Mouse (Mus musculus): ENCODE results near the gene Ep400. TPM values are rescaled to one million over a fixed set of nuclear protein-coding genes. Genes with fewer than 3 reads are reported as not detected.

Gene Ep400
- polyA plus RNA-seq, 1 experiment from 2014 or later, result 45.6 TPM

DNA sequence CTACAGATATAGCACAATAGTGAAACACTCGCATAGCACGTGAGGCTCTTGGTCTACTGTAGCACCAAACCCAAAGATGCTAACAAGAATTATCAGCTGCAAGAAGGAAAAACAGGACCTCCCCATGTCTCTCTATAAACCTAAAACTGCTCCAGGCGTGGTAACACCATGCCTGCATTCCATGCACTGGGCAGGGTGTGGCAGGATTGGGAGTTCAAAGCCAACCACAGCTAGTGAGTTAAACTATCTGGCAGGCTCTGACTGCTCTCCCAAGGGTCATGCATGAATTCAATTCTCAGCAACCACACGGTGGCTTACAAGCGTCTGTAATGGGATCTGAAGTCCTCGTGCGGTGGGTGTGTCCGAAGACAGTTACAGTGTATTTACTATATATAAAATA lies 12.6 kb upstream of the Ep400 start:
- Histone ChIP-seq H3K27me3 (ENCODE audit: control insufficient read depth, insufficient read depth, low read length) (no peaks in the 10 kb centered on the region), H3K4me1 (ENCODE audit: control insufficient read depth, insufficient read depth, low read length) (0 out of 2 replicates have a peak, but pooled peaks cover 3% of the 10 kb centered on the region), H3K9ac (ENCODE audit: low read length) (no peak overlapping the region), H3K4me2 (ENCODE audit: low read depth, severe bottlenecking) (no peak overlapping the region), H3K4me3 (ENCODE audit: low read depth, low read length) (no peak overlapping the region), H3K36me3 (ENCODE audit: control insufficient read depth, insufficient read depth, low read length) (peaks cover 23% of the 10 kb centered on the region), H3K27ac (replicated peaks; ENCODE audit: low read depth, low read length) (no peak overlapping the region), H3K9me3 (ENCODE audit: control insufficient read depth, low read length) (no peaks in the 10 kb centered on the region)
- DNase-seq (ENCODE audit: low spot score) (no peak), ATAC-seq (ENCODE audit: insufficient number of reproducible peaks, low FRiP score, low TSS enrichment, low read depth) (no peak)
- WGBS, result 80% methylated on average over 8 of the region's 8 CpGs

DNA sequence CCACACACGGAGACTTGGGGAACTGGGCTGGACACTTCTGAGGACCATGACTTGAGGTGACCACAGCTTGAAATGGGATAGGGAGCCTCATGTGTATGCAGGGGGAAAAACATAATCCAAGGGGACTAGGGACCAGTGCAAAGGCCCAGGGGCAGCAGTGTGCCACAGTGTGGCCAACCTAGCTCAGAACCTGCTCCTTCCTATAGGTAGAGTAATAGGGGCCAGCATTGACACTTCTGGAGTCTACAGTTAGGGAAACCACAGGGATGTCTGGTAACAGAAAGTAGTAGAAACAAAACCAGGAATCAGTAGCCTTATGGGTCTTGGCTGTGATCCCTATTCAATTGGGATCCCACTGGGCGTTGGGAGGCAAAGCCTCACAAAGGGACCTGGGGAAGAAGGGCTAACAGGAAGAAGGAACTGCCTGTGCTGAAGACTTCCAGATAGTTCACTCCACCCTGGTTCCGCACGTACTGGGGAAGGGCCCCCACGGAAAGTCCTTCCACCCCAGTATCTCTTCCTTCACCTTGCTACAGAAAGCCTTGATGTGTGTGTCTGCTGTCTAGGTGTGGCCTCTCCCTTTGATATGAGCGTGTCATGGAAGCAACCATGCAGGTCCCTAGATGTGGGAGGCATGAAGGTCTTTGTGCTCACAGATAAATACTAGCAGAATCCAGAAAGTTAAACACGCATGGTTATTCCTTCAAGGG lies 11.2 kb upstream of the Ep400 start:
- no peak for ATAC-seq (ENCODE audit: insufficient number of reproducible peaks, low FRiP score, low TSS enrichment, low read depth)
- no peak overlapping the region for H3K27ac ChIP-seq (replicated peaks; ENCODE audit: low read depth, low read length)

DNA sequence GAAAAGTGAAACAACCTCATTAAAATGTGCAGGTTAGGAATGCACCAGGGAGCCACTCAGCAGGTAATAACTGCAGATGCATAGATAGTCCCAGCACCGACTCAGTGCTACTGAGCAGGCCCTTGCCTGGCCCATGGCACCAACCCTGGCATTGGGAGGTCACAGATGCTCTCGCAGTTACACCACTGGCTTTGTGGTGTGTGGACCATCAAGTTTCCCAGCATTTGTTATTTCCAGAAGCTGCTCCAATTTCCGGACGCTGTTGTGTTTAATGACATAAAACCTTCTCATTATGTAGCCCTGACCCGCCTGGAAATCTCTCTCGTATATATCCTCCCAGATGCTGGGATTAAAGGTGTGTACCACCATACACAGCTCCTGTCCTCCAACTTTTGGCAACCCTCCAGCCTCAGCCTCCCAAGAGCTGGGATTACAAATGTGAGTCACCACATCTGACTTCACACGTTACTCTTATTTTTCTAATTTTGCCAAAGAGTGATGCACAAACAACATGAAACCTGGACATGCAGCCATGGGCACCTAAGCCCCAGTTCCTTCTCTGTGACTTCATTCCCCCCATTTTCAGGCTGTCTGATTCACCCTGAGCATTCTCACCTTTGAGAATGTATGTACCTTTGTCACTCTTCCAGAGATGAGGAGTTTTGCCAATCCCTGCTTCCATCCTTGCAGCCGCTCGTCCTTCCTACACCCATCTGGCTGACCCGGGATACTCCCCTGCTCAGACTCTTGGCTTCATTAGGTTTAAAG lies 10.4 kb upstream of the Ep400 start:
- Histone ChIP-seq H3K27ac (replicated peaks; ENCODE audit: low read depth, low read length) (no peak overlapping the region), H3K27me3 (ENCODE audit: control insufficient read depth, insufficient read depth, low read length) (no peaks in the 10 kb centered on the region), H3K4me3 (ENCODE audit: low read depth, low read length) (peak overlapping the region; percentile 85), H3K9ac (ENCODE audit: low read length) (peak overlapping the region; percentile 78), H3K4me2 (ENCODE audit: low read depth, severe bottlenecking) (peak overlapping the region; percentile 93), H3K9me3 (ENCODE audit: control insufficient read depth, low read length) (no peaks in the 10 kb centered on the region), H3K4me1 (ENCODE audit: control insufficient read depth, insufficient read depth, low read length) (0 out of 2 replicates have a peak, but pooled peaks cover 3% of the 10 kb centered on the region), H3K36me3 (ENCODE audit: control insufficient read depth, insufficient read depth, low read length) (peaks cover 5% of the 10 kb centered on the region)
- DNase-seq (ENCODE audit: low spot score) (no peak), ATAC-seq (ENCODE audit: insufficient number of reproducible peaks, low FRiP score, low TSS enrichment, low read depth) (peak; percentile 33; the same call in 1 of the 2 replicates)
- WGBS, result 59% methylated on average over 10 of the region's 10 CpGs

More for the DNA sequence above, 11.2 kb upstream of the Ep400 start:
- H3K4me3 ChIP-seq (ENCODE audit: low read depth, low read length), result no peak overlapping the region
- no peaks in the 10 kb centered on the region for H3K27me3 ChIP-seq (ENCODE audit: control insufficient read depth, insufficient read depth, low read length)
- peaks cover 10% of the 10 kb centered on the region for H3K36me3 ChIP-seq (ENCODE audit: control insufficient read depth, insufficient read depth, low read length)
- DNase-seq (ENCODE audit: low spot score), result no peak
- no peaks in the 10 kb centered on the region for H3K9me3 ChIP-seq (ENCODE audit: control insufficient read depth, low read length)
- no peak overlapping the region for H3K4me2 ChIP-seq (ENCODE audit: low read depth, severe bottlenecking)
- WGBS, result 87% methylated on average over 7 of the region's 7 CpGs
- 0 out of 2 replicates have a peak, but pooled peaks cover 3% of the 10 kb centered on the region for H3K4me1 ChIP-seq (ENCODE audit: control insufficient read depth, insufficient read depth, low read length)
- H3K9ac ChIP-seq (ENCODE audit: low read length), result no peak overlapping the region

GRCm38 (mm10) chr5:110779998-110780760 lies 9.7 kb upstream of the Ep400 start, which contains the start of gene Pus1:
Gene Pus1, minus strand, starts transcription at chr5:110780659.
- Histone ChIP-seq H3K27ac (replicated peaks; ENCODE audit: low read depth, low read length) (no peak within 1 kb of the TSS), H3K4me1 (ENCODE audit: control insufficient read depth, insufficient read depth, low read length) (0 out of 2 replicates have a peak, but pooled peaks cover 3% of the 10 kb centered on the region), H3K27me3 (ENCODE audit: control insufficient read depth, insufficient read depth, low read length) (no peaks in the 10 kb centered on the region), H3K4me2 (ENCODE audit: low read depth, severe bottlenecking) (peak within 1 kb of the TSS; percentile 93), H3K9me3 (ENCODE audit: control insufficient read depth, low read length) (no peaks in the 10 kb centered on the region), H3K4me3 (ENCODE audit: low read depth, low read length) (peak within 1 kb of the TSS; percentile 85), H3K9ac (ENCODE audit: low read length) (peak within 1 kb of the TSS; percentile 78), H3K36me3 (ENCODE audit: control insufficient read depth, insufficient read depth, low read length) (peaks cover under 1% of the 10 kb centered on the region)
- ATAC-seq (ENCODE audit: insufficient number of reproducible peaks, low FRiP score, low TSS enrichment, low read depth), result peak; percentile 85
- DNase-seq (ENCODE audit: low spot score), result peak; percentile 94
- under 1% methylated on average over 55 of the region's 57 CpGs for WGBS

- 0 out of 2 replicates have a peak, but pooled peaks cover 3% of the 10 kb centered on the region for H3K4me1 ChIP-seq (ENCODE audit: control insufficient read depth, insufficient read depth, low read length)
- H3K27ac ChIP-seq (replicated peaks; ENCODE audit: low read depth, low read length), result no peak overlapping the region
- peak overlapping the region; percentile 78 for H3K9ac ChIP-seq (ENCODE audit: low read length)
- DNase-seq (ENCODE audit: low spot score) (no peak), ATAC-seq (ENCODE audit: insufficient number of reproducible peaks, low FRiP score, low TSS enrichment, low read depth) (no peak)
- 21% methylated on average over 15 of the region's 15 CpGs for WGBS
- no peaks in the 10 kb centered on the region for H3K27me3 ChIP-seq (ENCODE audit: control insufficient read depth, insufficient read depth, low read length)
- peak overlapping the region; percentile 93 for H3K4me2 ChIP-seq (ENCODE audit: low read depth, severe bottlenecking)
- no peaks in the 10 kb centered on the region for H3K9me3 ChIP-seq (ENCODE audit: control insufficient read depth, low read length)
- peaks cover 8% of the 10 kb centered on the region for H3K36me3 ChIP-seq (ENCODE audit: control insufficient read depth, insufficient read depth, low read length)
- peak overlapping the region; percentile 85 for H3K4me3 ChIP-seq (ENCODE audit: low read depth, low read length)
These were observed 8.9 kb upstream of the Ep400 start for GRCm38 (mm10) chr5:110779276-110779997.

DNA sequence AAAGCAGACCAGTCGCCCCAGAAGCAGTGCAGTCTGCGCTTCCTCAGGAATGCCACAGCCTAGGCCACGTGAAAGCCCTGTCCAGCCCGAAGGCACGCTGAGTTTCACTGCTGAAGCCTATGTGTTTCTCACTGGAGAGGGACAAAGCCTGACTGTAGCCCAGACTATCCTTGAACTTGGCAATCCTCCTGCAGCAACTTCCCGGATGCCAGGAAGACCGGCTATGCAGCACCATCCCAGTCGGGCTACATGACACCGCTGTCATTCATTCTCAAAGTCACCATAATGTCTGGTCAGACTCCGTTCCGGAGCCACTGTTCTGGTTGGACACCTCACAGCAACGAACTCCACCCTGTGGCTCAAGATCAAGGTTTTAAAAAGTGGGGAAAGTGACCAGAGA lies 7.7 kb upstream of the Ep400 start:
- H3K27me3 ChIP-seq (ENCODE audit: control insufficient read depth, insufficient read depth, low read length), result no peaks in the 10 kb centered on the region
- ATAC-seq (ENCODE audit: insufficient number of reproducible peaks, low FRiP score, low TSS enrichment, low read depth) (no peak), DNase-seq (ENCODE audit: low spot score) (no peak)
- 0 out of 2 replicates have a peak, but pooled peaks cover 3% of the 10 kb centered on the region for H3K4me1 ChIP-seq (ENCODE audit: control insufficient read depth, insufficient read depth, low read length)
- 88% methylated on average over 12 of the region's 12 CpGs for WGBS
- H3K27ac ChIP-seq (replicated peaks; ENCODE audit: low read depth, low read length), result no peak overlapping the region
- H3K4me2 ChIP-seq (ENCODE audit: low read depth, severe bottlenecking), result no peak overlapping the region
- no peak overlapping the region for H3K4me3 ChIP-seq (ENCODE audit: low read depth, low read length)
- H3K36me3 ChIP-seq (ENCODE audit: control insufficient read depth, insufficient read depth, low read length), result peaks cover 11% of the 10 kb centered on the region
- H3K9ac ChIP-seq (ENCODE audit: low read length), result no peak overlapping the region
- no peaks in the 10 kb centered on the region for H3K9me3 ChIP-seq (ENCODE audit: control insufficient read depth, low read length)

- Histone ChIP-seq H3K27me3 (ENCODE audit: control insufficient read depth, insufficient read depth, low read length) (no peaks in the 10 kb centered on the region), H3K36me3 (ENCODE audit: control insufficient read depth, insufficient read depth, low read length) (peaks cover 11% of the 10 kb centered on the region), H3K4me1 (ENCODE audit: control insufficient read depth, insufficient read depth, low read length) (0 out of 2 replicates have a peak, but pooled peaks cover 3% of the 10 kb centered on the region), H3K9me3 (ENCODE audit: control insufficient read depth, low read length) (no peaks in the 10 kb centered on the region), H3K9ac (ENCODE audit: low read length) (no peak overlapping the region), H3K4me2 (ENCODE audit: low read depth, severe bottlenecking) (no peak overlapping the region), H3K27ac (replicated peaks; ENCODE audit: low read depth, low read length) (no peak overlapping the region), H3K4me3 (ENCODE audit: low read depth, low read length) (no peak overlapping the region)
- ATAC-seq (ENCODE audit: insufficient number of reproducible peaks, low FRiP score, low TSS enrichment, low read depth), result no peak
- DNase-seq (ENCODE audit: low spot score), result no peak
- WGBS, result 90% methylated on average over 2 of the region's 2 CpGs
These were observed 5.6 kb upstream of the Ep400 start for GRCm38 (mm10) chr5:110776141-110776540.
